Mouse (Mus musculus) thymus, adult 2 months (tissue): ENCODE data around the gene Meioc. TPM values are rescaled to one million over a fixed set of nuclear protein-coding genes. Genes with fewer than 3 reads are reported as not detected.
"Not testable (repeated sequence)": the region's sequence is repeated elsewhere in the genome, so short reads cannot be mapped to it uniquely, and the experiment has no call there.

Experiments used
- DNase-seq: peaks from one replicate; pipeline ENCODE4 v3.0.0; 2021
- H3K27ac ChIP-seq: fragments of 200-500 bp; 2 replicates; pipeline ENCODE4 v1.5.1; 2012; ENCODE audit warnings: low read length, control low read depth; ENCODE audit not compliant: control insufficient read depth, insufficient read depth
- H3K27me3 ChIP-seq: fragments of 200-500 bp; 2 replicates; pipeline ENCODE4 v1.6.1; 2012; ENCODE audit warnings: mild to moderate bottlenecking, low read length, moderate library complexity, mixed read lengths; ENCODE audit not compliant: control insufficient read depth, insufficient read depth
- H3K36me3 ChIP-seq: fragments of 200-500 bp; 2 replicates; pipeline ENCODE4 v1.6.1; 2012; ENCODE audit warnings: mild to moderate bottlenecking, low read length, moderate library complexity; ENCODE audit not compliant: control insufficient read depth, insufficient read depth
- H3K4me1 ChIP-seq: fragments of 200-500 bp; replicated peaks from 2 replicates; pipeline ENCODE4 v1.6.1; 2012; ENCODE audit warnings: low read length; ENCODE audit not compliant: control insufficient read depth, insufficient read depth
- H3K4me3 ChIP-seq: fragments of 200-500 bp; 2 replicates; pipeline ENCODE4 v1.5.1; 2012; ENCODE audit warnings: mild to moderate bottlenecking, low read length, control low read depth, moderate library complexity; ENCODE audit not compliant: control insufficient read depth, insufficient read depth
- CTCF ChIP-seq: fragments of 200-500 bp; IDR thresholded peaks from 2 replicates; pipeline ENCODE4 v1.5.1; 2012; ENCODE audit warnings: mild to moderate bottlenecking, control low read depth, low read length, moderate library complexity, borderline replicate concordance; ENCODE audit not compliant: control insufficient read depth, poor library complexity, insufficient read depth; ENCODE audit errors: extremely low read depth
- POLR2A ChIP-seq: fragments of 200-500 bp; IDR thresholded peaks from 2 replicates; pipeline ENCODE4 v1.6.1; 2012; ENCODE audit warnings: mild to moderate bottlenecking, low read length, control low read depth, moderate library complexity; ENCODE audit not compliant: control insufficient read depth, poor library complexity, insufficient read depth; ENCODE audit errors: extremely low read depth
- WGBS: fragments of 180-500 bp; shearing (Covaris S2); methylation state at CpG from one replicate; pipeline ENCODE4 v1.1.7; 2018; 5-methylcytosine and 5-hydroxymethylcytosine counted together
- polyA plus RNA-seq: library from polyadenylated mRNA; depleted of rRNA; stranded (reverse); fragments of >200 nt; gene quantifications from 2 replicates; pipeline ENCODE4 v1.2.3, GENCODE M21; 2012

Meioc gene
- polyA plus RNA-seq, 1 experiment, result not detected

- H3K27me3 ChIP-seq, result peaks cover 9% of the 10 kb centered on the region
- H3K4me3 ChIP-seq, result no peak overlapping the region
- TF ChIP-seq POLR2A, result no peak
- no peak for TF ChIP-seq CTCF
- 62% methylated on average over 83 of the region's 84 CpGs for WGBS
- no peak for DNase-seq
- H3K36me3 ChIP-seq, result no peaks in the 10 kb centered on the region
- H3K27ac ChIP-seq, result no peak overlapping the region
- no peaks in the 10 kb centered on the region for H3K4me1 ChIP-seq
These were observed 2.3 kb downstream of the Meioc start for GRCm38 (mm10) chr11:102665637-102666435.

GRCm38 (mm10) chr11:102690162-102690561 lies 26.6 kb downstream of the Meioc start:
- DNase-seq, result peak; percentile 74
- TF ChIP-seq CTCF (peak; percentile 49; the same call in 1 of the 2 replicates), POLR2A (no peak)
- Histone ChIP-seq H3K4me1 (no peaks in the 10 kb centered on the region), H3K4me3 (no peak overlapping the region), H3K27ac (no peak overlapping the region), H3K27me3 (no peaks in the 10 kb centered on the region), H3K36me3 (no peaks in the 10 kb centered on the region; the same call in 1 of the 2 replicates)
- 67% methylated on average over 6 of the region's 6 CpGs for WGBS

GRCm38 (mm10) chr11:102695289-102695688 lies 31.8 kb downstream of the Meioc start:
- Histone ChIP-seq H3K27me3 (no peaks in the 10 kb centered on the region), H3K4me1 (peaks cover 7% of the 10 kb centered on the region)
- 96% methylated on average over 7 of the region's 7 CpGs for WGBS

GRCm38 (mm10) chr11:102697338-102698017 lies 34.0 kb downstream of the Meioc start, which contains the start of gene Ccdc43:
Gene Ccdc43, minus strand, starts transcription at chr11:102697782.
- H3K27ac ChIP-seq, result no peak within 1 kb of the TSS
- no peaks in the 10 kb centered on the region for H3K27me3 ChIP-seq
- TF ChIP-seq POLR2A, result 0 out of 2 replicates have a peak, but pooled peaks have one; percentile 34
- peak; percentile 29; the same call in 1 of the 2 replicates for TF ChIP-seq CTCF
- DNase-seq, result peak; percentile 87
- H3K4me3 ChIP-seq, result peak within 1 kb of the TSS; percentile 68
- no peaks in the 10 kb centered on the region for H3K36me3 ChIP-seq
- peaks cover 7% of the 10 kb centered on the region for H3K4me1 ChIP-seq
- WGBS, result under 1% methylated on average over 49 of the region's 49 CpGs

More at GRCm38 (mm10) chr11:102695289-102695688, 31.8 kb downstream of the Meioc start:
- TF ChIP-seq CTCF (no peak), POLR2A (no peak)
- no peak for DNase-seq
- no peak overlapping the region for H3K27ac ChIP-seq
- H3K4me3 ChIP-seq, result no peak overlapping the region
- no peaks in the 10 kb centered on the region for H3K36me3 ChIP-seq

GRCm38 (mm10) chr11:102698018-102698476 lies 34.5 kb downstream of the Meioc start:
- TF ChIP-seq POLR2A, result no peak
- peak; percentile 6; the same call in 1 of the 2 replicates for TF ChIP-seq CTCF
- 8% methylated on average over 9 of the region's 9 CpGs for WGBS
- Histone ChIP-seq H3K36me3 (no peaks in the 10 kb centered on the region), H3K27ac (no peak overlapping the region), H3K4me1 (peaks cover 7% of the 10 kb centered on the region), H3K27me3 (no peaks in the 10 kb centered on the region), H3K4me3 (peak overlapping the region; percentile 68)
- DNase-seq, result no peak

GRCm38 (mm10) chr11:102702206-102702605 lies 38.7 kb downstream of the Meioc start:
- not testable (repeated sequence) for H3K36me3 ChIP-seq, DNase-seq, H3K27ac ChIP-seq, H3K4me1 ChIP-seq, H3K27me3 ChIP-seq, H3K4me3 ChIP-seq
- 91% methylated on average over 6 of the region's 6 CpGs for WGBS
